Mouse (Mus musculus) hindbrain, embryonic 13.5 days (tissue): ENCODE data around the gene 4930435E12Rik. TPM values are rescaled to one million over a fixed set of nuclear protein-coding genes. Genes with fewer than 3 reads are reported as not detected.

Experiments
- ATAC-seq: fragments of 200-750 bp; cut with Nextera tagmentation; 2 replicates; pipeline ENCODE4 v1.8.0; 2017; ENCODE audit warnings: moderate TSS enrichment; ENCODE audit not compliant: low FRiP score
- H3K27ac ChIP-seq: fragments of 300-500 bp; sonication (generic); 2 replicates; pipeline ENCODE4 v1.5.1; 2015; ENCODE audit warnings: inconsistent platforms, mild to moderate bottlenecking, moderate library complexity
- H3K27me3 ChIP-seq: fragments of 300-500 bp; sonication (generic); 2 replicates; pipeline ENCODE4 v1.6.1; 2015; ENCODE audit warnings: mild to moderate bottlenecking, inconsistent platforms
- H3K36me3 ChIP-seq: fragments of 300-500 bp; sonication (generic); 2 replicates; pipeline ENCODE4 v1.6.1; 2015; ENCODE audit warnings: mild to moderate bottlenecking, inconsistent platforms
- H3K4me1 ChIP-seq: fragments of 300-500 bp; sonication (generic); replicated peaks from 2 replicates; pipeline ENCODE4 v1.6.1; 2015; ENCODE audit warnings: inconsistent platforms
- H3K4me2 ChIP-seq: fragments of 300-500 bp; sonication (generic); 2 replicates; pipeline ENCODE4 v1.6.1; 2015; ENCODE audit warnings: inconsistent platforms, mild to moderate bottlenecking, moderate library complexity
- H3K4me3 ChIP-seq: fragments of 300-500 bp; sonication (generic); 2 replicates; pipeline ENCODE4 v1.5.1; 2015; ENCODE audit warnings: mild to moderate bottlenecking, inconsistent platforms
- H3K9ac ChIP-seq: fragments of 300-500 bp; sonication (generic); 2 replicates; pipeline ENCODE4 v1.6.1; 2015; ENCODE audit warnings: mild to moderate bottlenecking, inconsistent platforms
- H3K9me3 ChIP-seq: fragments of 300-500 bp; sonication (generic); 2 replicates; pipeline ENCODE4 v1.6.1; 2016; ENCODE audit warnings: inconsistent platforms
- WGBS: fragments of 180-500 bp; shearing (Covaris S2); methylation state at CpG from one replicate; pipeline ENCODE4 v1.1.7; 2015; 5-methylcytosine and 5-hydroxymethylcytosine counted together
- polyA plus RNA-seq: library from polyadenylated mRNA; unstranded; fragments of >200 nt; fragmentation: Nextera tagmentation; extraction: Ambion mirVana; gene quantifications from 2 replicates; pipeline ENCODE4 v1.2.1, GENCODE M21; 2015

4930435E12Rik gene
- polyA plus RNA-seq, 1 experiment from 2014 or later = not detected

DNA sequence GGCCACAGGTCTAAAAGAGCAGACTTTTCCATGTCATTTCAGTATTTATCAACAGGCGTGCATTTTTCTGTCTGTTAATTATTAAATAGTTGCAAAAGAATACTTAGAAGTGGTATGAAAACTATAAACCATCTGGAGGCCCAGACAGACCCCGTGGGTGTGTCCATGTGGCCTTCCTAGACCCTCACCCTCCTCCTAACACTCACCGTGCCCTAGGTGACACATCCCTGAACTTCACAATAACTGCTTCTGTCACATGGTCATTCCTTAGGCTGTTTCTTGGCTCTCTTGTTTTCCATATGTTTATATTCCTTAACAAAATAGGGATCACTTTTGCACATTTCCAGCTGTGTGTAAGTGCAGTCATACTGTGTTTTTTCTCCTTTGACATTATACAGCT, 61.9 kb downstream of the 4930435E12Rik start:
- Histone ChIP-seq H3K4me3 (no peak overlapping the region), H3K4me2 (no peak overlapping the region), H3K9me3 (no peaks in the 10 kb centered on the region), H3K9ac (no peak overlapping the region), H3K27me3 (no peaks in the 10 kb centered on the region), H3K36me3 (peaks cover 57% of the 10 kb centered on the region), H3K27ac (no peak overlapping the region), H3K4me1 (no peaks in the 10 kb centered on the region)
- ATAC-seq = no peak
- WGBS = 72% methylated on average over 3 of the region's 3 CpGs

GRCm38 (mm10) chr16:38763508-38763907, 65.0 kb downstream of the 4930435E12Rik start:
- no peaks in the 10 kb centered on the region for H3K4me1 ChIP-seq
- no peak overlapping the region for H3K4me3 ChIP-seq
- WGBS = 89% methylated on average over 4 of the region's 4 CpGs
- no peak overlapping the region for H3K27ac ChIP-seq
- peaks cover 69% of the 10 kb centered on the region for H3K36me3 ChIP-seq
- no peaks in the 10 kb centered on the region for H3K9me3 ChIP-seq
- H3K27me3 ChIP-seq = no peaks in the 10 kb centered on the region
- ATAC-seq = no peak
- H3K9ac ChIP-seq = no peak overlapping the region
- H3K4me2 ChIP-seq = no peak overlapping the region

DNA sequence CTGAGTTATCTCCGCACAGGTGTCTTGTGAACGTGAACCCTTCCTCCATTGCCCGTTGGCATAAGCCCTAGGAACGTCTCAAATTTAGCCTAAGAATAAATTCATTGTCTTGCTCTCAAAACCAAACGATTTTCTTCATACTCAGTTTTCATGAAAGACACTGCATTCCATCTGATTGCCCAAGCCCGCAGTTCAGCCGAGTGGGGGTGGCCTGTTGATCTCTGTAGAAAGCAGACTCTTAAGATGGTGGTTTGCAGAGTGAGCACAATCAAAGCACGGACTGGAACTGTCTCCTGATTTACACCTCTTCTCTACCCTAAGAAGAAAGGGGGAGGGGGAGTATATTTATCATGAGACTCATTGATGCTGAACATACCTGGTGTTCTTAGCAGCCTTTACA, 66.1 kb downstream of the 4930435E12Rik start:
- Histone ChIP-seq H3K9me3 (no peaks in the 10 kb centered on the region), H3K27me3 (no peaks in the 10 kb centered on the region), H3K4me2 (no peak overlapping the region), H3K4me3 (no peak overlapping the region), H3K4me1 (no peaks in the 10 kb centered on the region), H3K36me3 (peaks cover 69% of the 10 kb centered on the region), H3K9ac (no peak overlapping the region), H3K27ac (no peak overlapping the region)
- 89% methylated on average over 8 of the region's 8 CpGs for WGBS
- no peak for ATAC-seq

Other genes starting within 250 kb of the 4930435E12Rik start
- gene Arhgap31, start 115.5 kb downstream of the 4930435E12Rik start, polyA plus RNA-seq = 5.2 and 6.6 TPM in 2 replicates
- gene B4galt4, start 86.5 kb downstream of the 4930435E12Rik start, polyA plus RNA-seq = 29.1 and 30.0 TPM in 2 replicates
- gene Upk1b, start 28.4 kb downstream of the 4930435E12Rik start, polyA plus RNA-seq = 0.19 and 0.26 TPM in 2 replicates
- 3.5 and 4.5 TPM in 2 replicates for gene Igsf11, start 63.9 kb upstream of the 4930435E12Rik start, polyA plus RNA-seq